In the genomic region with DNA sequence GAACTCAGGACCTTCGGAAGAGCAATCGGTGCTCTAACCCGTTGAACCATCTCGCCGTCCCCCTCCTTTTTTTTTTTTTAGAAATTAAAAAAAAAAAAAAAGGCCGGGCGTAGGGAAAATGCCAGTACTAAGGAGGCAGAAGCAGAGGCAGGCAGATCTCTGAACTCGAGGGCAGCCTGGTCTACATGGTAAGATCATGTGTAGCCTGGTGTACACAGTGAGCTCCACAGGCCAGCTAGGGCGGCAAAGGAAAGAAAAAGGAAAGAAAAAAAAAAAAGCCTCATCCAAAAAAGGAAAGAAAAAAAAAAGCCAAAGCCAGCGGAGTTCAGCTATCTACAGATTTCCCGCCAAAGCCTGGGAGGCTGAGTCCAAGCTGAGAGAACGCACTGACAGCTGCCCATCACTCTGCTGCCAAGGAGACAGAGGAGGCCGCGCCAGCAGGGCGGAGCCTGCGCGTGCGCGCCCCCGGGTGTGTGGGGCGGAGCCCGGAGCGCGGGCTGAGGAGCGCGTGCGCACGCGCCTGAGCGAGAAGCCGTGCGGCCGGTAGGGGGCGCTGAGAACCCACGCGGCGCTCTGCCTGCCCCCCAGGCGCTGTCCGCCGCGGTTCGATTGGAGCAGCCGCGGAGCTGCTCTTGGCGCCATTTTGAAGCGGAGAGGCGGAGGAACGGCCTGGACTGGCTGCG, we compare ENCODE assay signal across 8 mouse cellular contexts. TPM values are rescaled to one million over a fixed set of nuclear protein-coding genes. Genes with fewer than 3 reads are reported as not detected.
DNase-seq lines count a peak whose midpoint lies in the region; ATAC-seq and TF ChIP-seq lines count a peak whose summit lies in the region.

A gene (plus strand): TSS at position 587 of the 683 bp plus-strand sequence.

- TF ChIP-seq POLR2A in lung, adult 2 months (IDR thresholded peaks at IDR 0.05; ENCODE audit: borderline replicate concordance, extremely low read depth, low read depth, low read length): no peak

- peak within 1 kb of the TSS; percentile 53; the same call in 1 of the 2 replicates for H3K27ac ChIP-seq in ES-E14 (ENCODE audit: insufficient read depth, low read depth, low read length, poor library complexity, severe bottlenecking)
- peak within 1 kb of the TSS; percentile 96 for H3K27ac ChIP-seq in forebrain, embryonic 15.5 days (replicated peaks)

- H3K4me3 ChIP-seq in ES-E14 (ENCODE audit: insufficient read depth in 1 of 2, low read depth in 1 of 2, low read length in 2 of 2, poor library complexity in 1 of 2, severe bottlenecking in 1 of 2): peak within 1 kb of the TSS; percentile 73 to 98
- peak within 1 kb of the TSS; percentile 67 for H3K4me3 ChIP-seq in forebrain, embryonic 15.5 days
- H3K4me3 ChIP-seq in lung, adult 2 months (replicated peaks; ENCODE audit: extremely low read depth, low read depth, low read length): peak within 1 kb of the TSS; percentile 92

- H3K9ac ChIP-seq in ES-E14 (ENCODE audit: insufficient read depth, low read depth, low read length, poor library complexity, severe bottlenecking): peak within 1 kb of the TSS; percentile 98
- peak within 1 kb of the TSS; percentile 76 for H3K9ac ChIP-seq in forebrain, embryonic 15.5 days (replicated peaks)

- no peaks in the 10 kb centered on the region for H3K27me3 ChIP-seq in forebrain, embryonic 15.5 days

- H3K36me3 ChIP-seq in ES-E14 (ENCODE audit: control insufficient read depth, insufficient read depth, low read length, poor library complexity, severe bottlenecking): no peaks in the 10 kb centered on the region
- no peaks in the 10 kb centered on the region for H3K36me3 ChIP-seq in forebrain, embryonic 15.5 days

- WGBS in forebrain, embryonic 15.5 days: 16% methylated on average over 41 of the region's 49 CpGs
- 14% methylated on average over 49 of the region's 49 CpGs for WGBS in lung, adult 2 months

- in situ Hi-C loops in ES-E14 (cut with MboI; ENCODE audit: low sequenced_read_pairs in 2 of 2, unreplicated experiment in 2 of 2): no loop called here

- intact Hi-C loops in heart, postnatal 25 days (cut with DNase I): loop anchor here (2.0 kb wide), 1 partner anchor 28 kb away; no protein-coding TSS in a partner anchor

- H3K4me2 ChIP-seq in forebrain, embryonic 15.5 days (replicated peaks): peak within 1 kb of the TSS; percentile 58

- DNase-seq in ES-E14 (ENCODE audit: low read depth, low spot score): peak; percentile 83
- peak; percentile 95 for DNase-seq in cerebellum, adult 11-12 months
- DNase-seq in heart, postnatal 25 days (ENCODE audit: low spot score): peak; percentile 85
- peak; percentile 92 to 96 for DNase-seq in layer of hippocampus, adult 18-20 months (ENCODE audit: low spot score in 2 of 2)
- DNase-seq in lung, adult 2 months: peak; percentile 89
- peak; percentile 85 to 87 for DNase-seq in thymus, adult 18-20 months

- peak; percentile 97 for ATAC-seq in forebrain, embryonic 15.5 days (replicated peaks)
- peak; percentile 96 for ATAC-seq in neutrophil, adult 5-6 weeks (ENCODE audit: extremely low read depth, insufficient number of reproducible peaks, low FRiP score, poor library complexity, severe bottlenecking)

- H3K9me3 ChIP-seq in ES-E14 (ENCODE audit: control insufficient read depth, insufficient read depth, low read depth, low read length): no peaks in the 10 kb centered on the region
- no peaks in the 10 kb centered on the region for H3K9me3 ChIP-seq in forebrain, embryonic 15.5 days

- peak; percentile 56 for TF ChIP-seq CTCF in lung, adult 2 months (IDR thresholded peaks at IDR 0.05; ENCODE audit: insufficient read depth, low read length)

- peaks cover 2 to 3% of the 10 kb centered on the region in 2 experiments; a peak in 1 of 4 replicates for H3K4me1 ChIP-seq in ES-E14 (ENCODE audit: control insufficient read depth in 2 of 2, insufficient read depth in 2 of 2, low read length in 2 of 2, poor library complexity in 1 of 2)
- peaks cover 22% of the 10 kb centered on the region for H3K4me1 ChIP-seq in forebrain, embryonic 15.5 days
- no peaks in the 10 kb centered on the region; the same call in none of the 2 replicates for H3K4me1 ChIP-seq in lung, adult 2 months (ENCODE audit: control insufficient read depth, insufficient read depth, low read length)

TF ChIP-seq in ES-E14, 5 proteins besides CTCF, POLR2A, EP300 and RAD21:
- TF ChIP-seq ZC3H11A (IDR thresholded peaks at IDR 0.05; ENCODE audit: borderline replicate concordance, low read depth, low read length): no peak
- TF ChIP-seq HCFC1 (IDR thresholded peaks at IDR 0.05; ENCODE audit: borderline replicate concordance, insufficient read depth, low read length): peak; percentile 75; the same call in 1 of the 2 replicates

RNA-seq across cellular contexts. Expression of the gene that starts here (rescaled TPM):
- 24.8 and 26.6 TPM in 2 replicates for total RNA-seq in ES-E14 (2012; rRNA removed)
- polyA plus RNA-seq in forebrain, embryonic 15.5 days (2015; fragmentation: Nextera tagmentation; extraction: Ambion mirVana): 28.1 and 29.1 TPM in 2 replicates
- 10 to 100 TPM; 15.7 to 18.0 TPM for total RNA-seq in heart, postnatal 25 days (2021)
- total RNA-seq in layer of hippocampus, adult 18-20 months (2021): 10 to 100 TPM; 76.8 to 78.8 TPM
- 4.0 and 8.0 TPM in 2 replicates for polyA plus RNA-seq in lung, adult 2 months (2012; rRNA removed)
- 34.8 and 38.2 TPM in 2 replicates for total RNA-seq in neutrophil, adult 5-6 weeks (2017)

Comparison
In these comparisons a context has a peak if more than half of its experiments do, and no peak if none do; other contexts are left out.
1. Peak in every context shown above with its lines: DNase-seq, ATAC-seq, H3K4me3 ChIP-seq and H3K27ac ChIP-seq.